14 mouse cellular contexts compared by ENCODE assay signal in the genomic region with DNA sequence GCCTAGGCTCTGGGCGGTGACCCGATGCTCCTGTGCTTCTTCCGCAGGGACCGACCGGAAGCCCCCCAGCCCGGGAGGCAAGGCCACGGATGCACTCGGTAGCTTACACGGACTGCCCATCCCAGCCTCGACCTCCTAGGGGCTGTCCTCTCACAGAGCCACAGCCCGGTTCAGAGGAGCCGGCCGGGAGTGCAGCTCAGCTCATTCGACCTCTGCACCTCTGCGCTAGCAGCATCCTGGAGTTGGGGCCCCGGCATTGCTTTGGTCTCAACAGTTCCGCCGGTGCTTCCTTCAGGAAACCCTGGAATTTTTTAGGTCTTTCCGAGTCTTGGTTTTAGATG. TPM values are rescaled to one million over a fixed set of nuclear protein-coding genes. Genes with fewer than 3 reads are reported as not detected.
DNase-seq lines count a peak whose midpoint lies in the region; ATAC-seq lines count a peak whose summit lies in the region.
"Had no signal": no experiment of that assay in that cellular context is flagged by ENCODE, and none has a peak within 500 bp of the region (broad histone marks: within the 10 kb centered on the region; RNA-seq: fewer than 3 reads in every experiment).

No protein-coding gene starts in this region.

- H3K9me3 ChIP-seq in heart, embryonic 15.5 days (replicated peaks) = no peaks in the 10 kb centered on the region
- H3K9me3 ChIP-seq: liver, embryonic 13.5 days had no signal

- intact Hi-C loops in heart, postnatal 10 days (cut with DNase I) = loop anchor here (10.0 kb wide), 1 partner anchor 289 kb away; a partner anchor contains a TSS

- H3K4me2 ChIP-seq in heart, embryonic 15.5 days = no peak overlapping the region
- H3K4me2 ChIP-seq: liver, embryonic 13.5 days had no signal

- no peak overlapping the region for H3K9ac ChIP-seq in heart, embryonic 15.5 days
- H3K9ac ChIP-seq: liver, embryonic 13.5 days had no signal

- peak; percentile 53 for ATAC-seq in heart, embryonic 15.5 days (replicated peaks; ENCODE audit: insufficient number of reproducible peaks, insufficient read depth, low FRiP score, low read depth)
- ATAC-seq in granulocyte monocyte progenitor cell, adult 5-6 weeks (replicated peaks; ENCODE audit: poor library complexity, severe bottlenecking) = peak; percentile 12; the same call in 1 of the 2 replicates
- ATAC-seq: CD4-positive, CD25-positive, alpha-beta regulatory T cell, adult 4 months had no signal

- 2% methylated on average over 19 of the region's 19 CpGs for whole genome bisulfite sequencing in heart, embryonic 15.5 days

- H3K27me3 ChIP-seq in heart, embryonic 15.5 days = peaks cover 91% of the 10 kb centered on the region

- peak overlapping the region; percentile 10; the same call in 1 of the 2 replicates for H3K4me3 ChIP-seq in heart, embryonic 15.5 days
- H3K4me3 ChIP-seq: liver, embryonic 13.5 days had no signal

- H3K4me1 ChIP-seq in heart, embryonic 15.5 days (replicated peaks) = no peaks in the 10 kb centered on the region
- H3K4me1 ChIP-seq: liver, embryonic 13.5 days had no signal

- no peak overlapping the region for H3K27ac ChIP-seq in heart, embryonic 15.5 days
- H3K27ac ChIP-seq: kidney, postnatal 0 days; liver, embryonic 13.5 days; macrophage had no signal

- no peak for DNase-seq in heart, postnatal 10 days
- peak; percentile 25 for DNase-seq in retina, embryonic 14.5 days (ENCODE audit: low spot score)
- no peak for DNase-seq in retina, postnatal 1 day
- DNase-seq in urinary bladder, postnatal 36 days (ENCODE audit: low spot score in 2 of 2) = no peak
- no peak for DNase-seq in layer of hippocampus, adult 8-10 months (ENCODE audit: low spot score in 2 of 2)
- DNase-seq: cerebellum, adult 8-10 months; heart, postnatal 14 days; liver, embryonic 13.5 days; thymus, adult 2 months had no signal

- no peaks in the 10 kb centered on the region for H3K36me3 ChIP-seq in heart, embryonic 15.5 days
- H3K36me3 ChIP-seq: liver, embryonic 13.5 days had no signal

RNA-seq across cellular contexts. Expression of a gene that starts 11.9 kb away (rescaled TPM):
- polyA plus RNA-seq in heart, embryonic 15.5 days (2015; fragmentation: Nextera tagmentation; extraction: Ambion mirVana) = 1.1 and 18.0 TPM in 2 replicates
- not detected for total RNA-seq in heart, postnatal 10 days (2021)
- total RNA-seq in granulocyte monocyte progenitor cell, adult 5-6 weeks (2014; fragmentation: Nextera tagmentation) = not detected in 2 replicates
- not detected in 2 replicates for total RNA-seq in granulocyte monocyte progenitor cell, adult 5-6 weeks (2017)
- total RNA-seq in layer of hippocampus, adult 8-10 months (2022) = not detected
- polyA plus RNA-seq: CD4-positive, CD25-positive, alpha-beta regulatory T cell, adult 4 months; kidney, postnatal 0 days; liver, embryonic 13.5 days; macrophage had no signal
